Mouse (Mus musculus): ENCODE results near the gene Frs2. TPM values are rescaled to one million over a fixed set of nuclear protein-coding genes. Genes with fewer than 3 reads are reported as not detected.

The Frs2 gene
- 8.7 and 10.5 TPM in 2 replicates for polyA plus RNA-seq (2012; rRNA removed)

GRCm38 (mm10) chr10:117148361-117149003, at the start of gene Frs2:
Gene Frs2 (minus strand): TSS chr10:117148534.

GRCm38 (mm10) chr10:117063254-117064021, 84.9 kb downstream of the Frs2 start, which contains the start of gene Cct2:
Gene Cct2 (minus strand): TSS chr10:117063814.

GRCm38 (mm10) chr10:117045175-117046056, 102.9 kb downstream of the Frs2 start, which contains the start of gene Lrrc10:
Gene Lrrc10 (plus strand): TSS chr10:117045341.

Other genes with a start within 250 kb of the Frs2 start
- gene Rab3ip, start 197.8 kb downstream of the Frs2 start, polyA plus RNA-seq (2012; rRNA removed) = 88.7 and 197 TPM in 2 replicates
- gene Gm10271, start 175.9 kb downstream of the Frs2 start, polyA plus RNA-seq (2012; rRNA removed) = not detected in 2 replicates
- 0.07 and 0.09 TPM in 2 replicates for gene Best3, start 162.2 kb downstream of the Frs2 start, polyA plus RNA-seq (2012; rRNA removed)
- gene Lrrc10, start 103.2 kb downstream of the Frs2 start, polyA plus RNA-seq (2012; rRNA removed) = not detected in 2 replicates
- gene Cct2, start 84.7 kb downstream of the Frs2 start, polyA plus RNA-seq (2012; rRNA removed) = 41.3 and 49.1 TPM in 2 replicates
- 21.3 and 26.1 TPM in 2 replicates for gene Yeats4, start 76.0 kb upstream of the Frs2 start, polyA plus RNA-seq (2012; rRNA removed)
- gene 9530003J23Rik, start 90.2 kb upstream of the Frs2 start, polyA plus RNA-seq (2012; rRNA removed) = not detected in 2 replicates
- 117 and 126 TPM in 2 replicates for gene Lyz2, start 133.8 kb upstream of the Frs2 start, polyA plus RNA-seq (2012; rRNA removed)
- 2.5 and 5.3 TPM in 2 replicates for gene Lyz1, start 144.3 kb upstream of the Frs2 start, polyA plus RNA-seq (2012; rRNA removed)
- gene Cpsf6, start 231.5 kb upstream of the Frs2 start, polyA plus RNA-seq (2012; rRNA removed) = 32.4 and 57.4 TPM in 2 replicates